Mouse (Mus musculus): ENCODE results near the gene Ccdc96.

DNA sequence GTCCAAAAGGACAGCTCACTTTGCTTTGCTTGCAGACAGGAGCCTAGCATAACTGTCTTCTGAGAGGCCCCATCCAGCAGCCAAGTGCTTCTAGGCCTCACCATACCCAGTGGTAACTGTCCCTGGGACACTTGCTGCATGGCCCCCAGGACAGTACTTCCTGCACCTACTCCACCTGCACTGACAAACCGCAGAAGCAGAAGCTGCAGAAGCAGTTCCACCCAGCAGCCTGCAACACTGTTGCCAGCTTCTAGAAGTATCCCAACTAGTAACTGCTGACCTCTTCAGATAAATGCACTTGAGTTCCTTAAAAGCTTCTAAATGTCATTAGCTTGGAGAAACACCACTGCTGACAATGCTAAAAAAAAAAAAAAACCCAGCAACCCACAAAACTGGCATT lies 30.7 kb downstream of the Ccdc96 start:
- TF ChIP-seq CTCF (IDR thresholded peaks at IDR 0.05; ENCODE audit: borderline replicate concordance, insufficient read depth, low read depth, low read length) (no peak), POLR2A (IDR thresholded peaks at IDR 0.05; ENCODE audit: borderline replicate concordance, insufficient read depth, low read length) (no peak)
